Mouse (Mus musculus) lung, adult 2 months (tissue): Measurements from ENCODE around the gene Nsg1. TPM values are rescaled to one million over a fixed set of nuclear protein-coding genes. Genes with fewer than 3 reads are reported as not detected.

Experiments used
- DNase-seq: peaks from one replicate; pipeline ENCODE4 v3.0.0; 2022
- H3K4me1 ChIP-seq: fragments of 200-500 bp; 2 replicates; pipeline ENCODE4 v1.6.1; 2011; ENCODE audit warnings: low read length; ENCODE audit not compliant: control insufficient read depth, insufficient read depth
- H3K4me3 ChIP-seq: fragments of 200-500 bp; replicated peaks from 2 replicates; pipeline ENCODE3; 2011; ENCODE audit warnings: low read depth, mild to moderate bottlenecking, control low read depth, low read length; ENCODE audit errors: extremely low read depth
- CTCF ChIP-seq: fragments of 200-500 bp; IDR thresholded peaks from 2 replicates; pipeline ENCODE4 v1.5.1; 2011; ENCODE audit warnings: mild to moderate bottlenecking, low read length, control low read depth; ENCODE audit not compliant: insufficient read depth
- POLR2A ChIP-seq: fragments of 200-500 bp; IDR thresholded peaks from 2 replicates; pipeline ENCODE4 v1.6.1; 2011; ENCODE audit warnings: low read depth, mild to moderate bottlenecking, control low read depth, low read length, borderline replicate concordance; ENCODE audit errors: extremely low read depth
- WGBS: fragments of 180-500 bp; shearing (Covaris S2); methylation state at CpG from one replicate; pipeline ENCODE4 v1.1.7; 2018; 5-methylcytosine and 5-hydroxymethylcytosine counted together
- polyA plus RNA-seq: library from polyadenylated mRNA; depleted of rRNA; stranded (reverse); fragments of >200 nt; gene quantifications from 2 replicates; pipeline ENCODE4 v1.2.3, GENCODE M21; 2012; rRNA removed

Nsg1 gene
- 63.9 and 77.3 TPM in 2 replicates for polyA plus RNA-seq

- Histone ChIP-seq H3K4me1 (no peaks in the 10 kb centered on the region), H3K4me3 (peak within 1 kb of the TSS; percentile 89)
- TF ChIP-seq CTCF = no peak
- TF ChIP-seq POLR2A = no peak
- DNase-seq = no peak
- 16% methylated on average over 35 of the region's 35 CpGs for WGBS
Observed at GRCm38 (mm10) chr5:38159634-38160413, at the start of gene Nsg1. Gene Nsg1 (minus strand): TSS chr5:38159907.

GRCm38 (mm10) chr5:38208985-38209384 lies 49.3 kb upstream of the Nsg1 start:
- Histone ChIP-seq H3K4me1 (no peaks in the 10 kb centered on the region), H3K4me3 (no peak overlapping the region)
- 59% methylated on average over 8 of the region's 8 CpGs for WGBS
- no peak for TF ChIP-seq POLR2A
- no peak for TF ChIP-seq CTCF
- no peak for DNase-seq

- DNase-seq = no peak
- Histone ChIP-seq H3K4me1 (no peaks in the 10 kb centered on the region), H3K4me3 (no peak overlapping the region)
- 68% methylated on average over 7 of the region's 7 CpGs for WGBS
- no peak for TF ChIP-seq CTCF
- no peak for TF ChIP-seq POLR2A
Observed at GRCm38 (mm10) chr5:38205303-38205726, 45.6 kb upstream of the Nsg1 start.

GRCm38 (mm10) chr5:38199686-38200085 lies 40.0 kb upstream of the Nsg1 start:
- 82% methylated on average over 2 of the region's 2 CpGs for WGBS
- Histone ChIP-seq H3K4me1 (no peaks in the 10 kb centered on the region), H3K4me3 (no peak overlapping the region)
- TF ChIP-seq POLR2A (no peak), CTCF (no peak)
- DNase-seq = no peak

- peak; percentile 81 for DNase-seq
- WGBS = 14% methylated on average over 7 of the region's 7 CpGs
Observed at GRCm38 (mm10) chr5:38197482-38197823, 37.7 kb upstream of the Nsg1 start.

GRCm38 (mm10) chr5:38196821-38197481 lies 37.2 kb upstream of the Nsg1 start:
- Histone ChIP-seq H3K4me1 (no peaks in the 10 kb centered on the region), H3K4me3 (no peak overlapping the region)
- 70% methylated on average over 5 of the region's 5 CpGs for WGBS
- TF ChIP-seq CTCF = no peak
- TF ChIP-seq POLR2A = no peak
- DNase-seq = no peak

More at GRCm38 (mm10) chr5:38197482-38197823, 37.7 kb upstream of the Nsg1 start:
- Histone ChIP-seq H3K4me1 (no peaks in the 10 kb centered on the region), H3K4me3 (no peak overlapping the region)
- TF ChIP-seq POLR2A = no peak
- peak; percentile 96 for TF ChIP-seq CTCF

GRCm38 (mm10) chr5:38195941-38196340 lies 36.2 kb upstream of the Nsg1 start:
- H3K4me3 ChIP-seq = no peak overlapping the region

GRCm38 (mm10) chr5:38194946-38195345 lies 35.2 kb upstream of the Nsg1 start:
- no peak for DNase-seq
- no peak for TF ChIP-seq CTCF

More at GRCm38 (mm10) chr5:38195941-38196340, 36.2 kb upstream of the Nsg1 start:
- DNase-seq = no peak
- H3K4me1 ChIP-seq = no peaks in the 10 kb centered on the region
- no peak for TF ChIP-seq POLR2A
- TF ChIP-seq CTCF = no peak

GRCm38 (mm10) chr5:38190907-38191306 lies 31.2 kb upstream of the Nsg1 start:
- DNase-seq = no peak
- TF ChIP-seq CTCF (no peak), POLR2A (no peak)
- H3K4me1 ChIP-seq = no peaks in the 10 kb centered on the region
- no peak overlapping the region for H3K4me3 ChIP-seq
- WGBS = 96% methylated on average over 3 of the region's 3 CpGs

More at GRCm38 (mm10) chr5:38194946-38195345, 35.2 kb upstream of the Nsg1 start:
- no peaks in the 10 kb centered on the region for H3K4me1 ChIP-seq
- H3K4me3 ChIP-seq = no peak overlapping the region
- 40% methylated on average over 2 of the region's 2 CpGs for WGBS

- TF ChIP-seq POLR2A = no peak
- TF ChIP-seq CTCF = no peak
- WGBS = 66% methylated on average over 2 of the region's 2 CpGs
- DNase-seq = no peak
Observed at GRCm38 (mm10) chr5:38187006-38187405, 27.3 kb upstream of the Nsg1 start.

More at GRCm38 (mm10) chr5:38187006-38187405, 27.3 kb upstream of the Nsg1 start:
- Histone ChIP-seq H3K4me1 (no peaks in the 10 kb centered on the region), H3K4me3 (no peak overlapping the region)
